Mouse (Mus musculus) cerebellum, adult 9-10 months (tissue): ENCODE data around the gene Olfr372.

Experiments used
- DNase-seq: peaks from one replicate; pipeline ENCODE4 v3.0.0; 2022

The Olfr372 gene

GRCm38 (mm10) chr8:72105165-72105564 is 64.1 kb downstream of the Olfr372 start:
- DNase-seq, result no peak

- no peak for DNase-seq
These were observed 65.7 kb downstream of the Olfr372 start, which contains the start of gene Olfr374 for GRCm38 (mm10) chr8:72106740-72107139. TSS of gene Olfr374 (plus strand) at chr8:72107040.
